Mouse (Mus musculus): ENCODE data around the gene Rell1. TPM values are rescaled to one million over a fixed set of nuclear protein-coding genes. Genes with fewer than 3 reads are reported as not detected.

The Rell1 gene
- polyA plus RNA-seq, 1 experiment from 2014 or later = 11.5 TPM

DNA sequence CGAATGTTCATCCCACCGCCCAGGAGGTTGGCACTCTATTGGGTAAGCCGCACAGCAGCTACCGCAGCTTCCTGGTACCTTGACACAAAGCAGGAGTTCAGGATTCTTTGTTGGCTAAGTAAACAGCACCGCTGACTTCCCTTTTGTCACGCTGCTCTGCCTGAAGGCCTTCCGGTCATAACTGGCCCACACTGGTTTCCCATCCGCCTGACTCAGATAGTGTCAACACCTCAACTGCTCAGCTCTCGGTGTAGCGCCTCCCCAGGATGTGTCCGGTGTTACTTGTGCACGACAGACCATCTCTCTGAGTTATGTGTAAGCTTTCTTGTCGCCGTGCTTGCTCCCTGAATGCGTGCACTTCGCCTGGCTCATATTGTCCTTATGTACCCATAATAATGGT lies 93.8 kb downstream of the Rell1 start:
- Histone ChIP-seq H3K27me3 (replicated peaks; ENCODE audit: control insufficient read depth, insufficient read depth, low read length) (no peaks in the 10 kb centered on the region), H3K4me1 (replicated peaks; ENCODE audit: control insufficient read depth, insufficient read depth, low read length) (no peaks in the 10 kb centered on the region), H3K4me2 (replicated peaks; ENCODE audit: low read depth) (no peak overlapping the region), H3K9ac (ENCODE audit: low read depth, low read length) (no peak overlapping the region), H3K9me3 (ENCODE audit: control insufficient read depth) (no peaks in the 10 kb centered on the region), H3K4me3 (ENCODE audit: low read depth, low read length) (no peak overlapping the region), H3K27ac (ENCODE audit: low read depth, low read length) (no peak overlapping the region), H3K36me3 (ENCODE audit: control insufficient read depth, insufficient read depth) (0 out of 2 replicates have a peak, but pooled peaks cover 4% of the 10 kb centered on the region)
- ATAC-seq = peak; percentile 97
- TF ChIP-seq CTCF (IDR thresholded peaks at IDR 0.05; ENCODE audit: low read depth) = peak; percentile 68
- 37% methylated on average over 16 of the region's 16 CpGs for WGBS

GRCm38 (mm10) chr5:63872176-63872932 lies 96.3 kb downstream of the Rell1 start:
- no peak overlapping the region for H3K4me3 ChIP-seq (ENCODE audit: low read depth, low read length)
- H3K27ac ChIP-seq (ENCODE audit: low read depth, low read length) = no peak overlapping the region
- no peak for ATAC-seq
- no peaks in the 10 kb centered on the region for H3K9me3 ChIP-seq (ENCODE audit: control insufficient read depth)
- TF ChIP-seq CTCF (IDR thresholded peaks at IDR 0.05; ENCODE audit: low read depth) = no peak
- no peaks in the 10 kb centered on the region for H3K27me3 ChIP-seq (replicated peaks; ENCODE audit: control insufficient read depth, insufficient read depth, low read length)
- H3K4me2 ChIP-seq (replicated peaks; ENCODE audit: low read depth) = no peak overlapping the region
- no peaks in the 10 kb centered on the region for H3K36me3 ChIP-seq (ENCODE audit: control insufficient read depth, insufficient read depth)
- WGBS = 73% methylated on average over 17 of the region's 17 CpGs
- H3K4me1 ChIP-seq (replicated peaks; ENCODE audit: control insufficient read depth, insufficient read depth, low read length) = 0 out of 2 replicates have a peak, but pooled peaks cover 3% of the 10 kb centered on the region
- no peak overlapping the region for H3K9ac ChIP-seq (ENCODE audit: low read depth, low read length)

- ATAC-seq = no peak
- H3K27ac ChIP-seq (ENCODE audit: low read depth, low read length) = no peak overlapping the region
Measured at GRCm38 (mm10) chr5:63867421-63867820, 101.3 kb downstream of the Rell1 start.

GRCm38 (mm10) chr5:63858901-63859300 lies 109.8 kb downstream of the Rell1 start:
- 81% methylated on average over 8 of the region's 8 CpGs for WGBS
- no peaks in the 10 kb centered on the region for H3K27me3 ChIP-seq (replicated peaks; ENCODE audit: control insufficient read depth, insufficient read depth, low read length)
- H3K4me2 ChIP-seq (replicated peaks; ENCODE audit: low read depth) = no peak overlapping the region
- H3K4me3 ChIP-seq (ENCODE audit: low read depth, low read length) = no peak overlapping the region
- H3K9ac ChIP-seq (ENCODE audit: low read depth, low read length) = no peak overlapping the region
- H3K4me1 ChIP-seq (replicated peaks; ENCODE audit: control insufficient read depth, insufficient read depth, low read length) = no peaks in the 10 kb centered on the region
- H3K36me3 ChIP-seq (ENCODE audit: control insufficient read depth, insufficient read depth) = no peaks in the 10 kb centered on the region
- H3K27ac ChIP-seq (ENCODE audit: low read depth, low read length) = no peak overlapping the region
- no peaks in the 10 kb centered on the region for H3K9me3 ChIP-seq (ENCODE audit: control insufficient read depth)
- no peak for TF ChIP-seq CTCF (IDR thresholded peaks at IDR 0.05; ENCODE audit: low read depth)
- no peak for ATAC-seq

More at GRCm38 (mm10) chr5:63867421-63867820, 101.3 kb downstream of the Rell1 start:
- Histone ChIP-seq H3K4me3 (ENCODE audit: low read depth, low read length) (no peak overlapping the region), H3K27me3 (replicated peaks; ENCODE audit: control insufficient read depth, insufficient read depth, low read length) (no peaks in the 10 kb centered on the region), H3K9me3 (ENCODE audit: control insufficient read depth) (no peaks in the 10 kb centered on the region), H3K4me1 (replicated peaks; ENCODE audit: control insufficient read depth, insufficient read depth, low read length) (0 out of 2 replicates have a peak, but pooled peaks cover 3% of the 10 kb centered on the region), H3K36me3 (ENCODE audit: control insufficient read depth, insufficient read depth) (no peaks in the 10 kb centered on the region), H3K4me2 (replicated peaks; ENCODE audit: low read depth) (no peak overlapping the region), H3K9ac (ENCODE audit: low read depth, low read length) (no peak overlapping the region)
- no peak for TF ChIP-seq CTCF (IDR thresholded peaks at IDR 0.05; ENCODE audit: low read depth)
- 24% methylated on average over 3 of the region's 3 CpGs for WGBS

Other genes starting within 250 kb of the Rell1 start
- gene 0610040J01Rik, start 156.5 kb downstream of the Rell1 start, polyA plus RNA-seq (2015; fragmentation: Nextera tagmentation; extraction: Ambion mirVana) = 40.6 and 41.0 TPM in 2 replicates
- gene Pgm2, start 124.1 kb upstream of the Rell1 start, polyA plus RNA-seq (2015; fragmentation: Nextera tagmentation; extraction: Ambion mirVana) = 30.1 and 36.3 TPM in 2 replicates
- gene Tbc1d1, start 187.4 kb upstream of the Rell1 start, polyA plus RNA-seq (2015; fragmentation: Nextera tagmentation; extraction: Ambion mirVana) = 59.4 and 64.3 TPM in 2 replicates

Measured in intestine, postnatal 0 days (tissue).